Mouse (Mus musculus) cerebellum, adult 18-20 months (tissue): ENCODE results near the gene Mctp2.
A peak's percentile ranks its signal among the peaks of the same experiment; 100 is the strongest.
"Not testable (repeated sequence)": the region's sequence is repeated elsewhere in the genome, so short reads cannot be mapped to it uniquely, and the experiment has no call there.

ENCODE experiments used
- DNase-seq, 2 experiments: peaks; one replicate each; pipeline ENCODE4 v3.0.0; 2021

Gene Mctp2

GRCm38 (mm10) chr7:72269994-72270393, 36.4 kb downstream of the Mctp2 start:
- no peak for DNase-seq

GRCm38 (mm10) chr7:72260766-72261655, 45.4 kb downstream of the Mctp2 start:
- DNase-seq = no peak

GRCm38 (mm10) chr7:72259045-72259444, 47.4 kb downstream of the Mctp2 start:
- DNase-seq = peak; percentile 6 to 9

- not testable (repeated sequence) for DNase-seq
Observed at GRCm38 (mm10) chr7:72250326-72250725, 56.1 kb downstream of the Mctp2 start.

GRCm38 (mm10) chr7:72241269-72241668, 65.1 kb downstream of the Mctp2 start:
- no peak for DNase-seq

GRCm38 (mm10) chr7:72239782-72240493, 66.5 kb downstream of the Mctp2 start:
- peak in 1 of 2 experiments; percentile 6 for DNase-seq

- peak; percentile 43 to 45 for DNase-seq
Observed at GRCm38 (mm10) chr7:72238575-72238974, 67.8 kb downstream of the Mctp2 start.

- no peak for DNase-seq
Observed at GRCm38 (mm10) chr7:72234433-72234998, 71.9 kb downstream of the Mctp2 start.

GRCm38 (mm10) chr7:72231182-72231877, 75.1 kb downstream of the Mctp2 start:
- DNase-seq = no peak

GRCm38 (mm10) chr7:72229925-72230324, 76.5 kb downstream of the Mctp2 start:
- DNase-seq = no peak

GRCm38 (mm10) chr7:72223558-72223957, 82.8 kb downstream of the Mctp2 start:
- no peak for DNase-seq

GRCm38 (mm10) chr7:72222532-72222931, 83.9 kb downstream of the Mctp2 start:
- no peak for DNase-seq

- DNase-seq = no peak
Observed at GRCm38 (mm10) chr7:72218048-72218447, 88.4 kb downstream of the Mctp2 start.

- DNase-seq = no peak
Observed at GRCm38 (mm10) chr7:72215563-72216215, 90.7 kb downstream of the Mctp2 start.

GRCm38 (mm10) chr7:72210201-72210600, 96.2 kb downstream of the Mctp2 start:
- DNase-seq = no peak

GRCm38 (mm10) chr7:72209296-72209695, 97.1 kb downstream of the Mctp2 start:
- DNase-seq = no peak

- no peak for DNase-seq
Observed at GRCm38 (mm10) chr7:72206841-72207240, 99.6 kb downstream of the Mctp2 start.

GRCm38 (mm10) chr7:72195709-72196108, 110.7 kb downstream of the Mctp2 start:
- DNase-seq = no peak

GRCm38 (mm10) chr7:72193304-72193703, 113.1 kb downstream of the Mctp2 start:
- DNase-seq = no peak

- no peak for DNase-seq
Observed at GRCm38 (mm10) chr7:72181651-72182050, 124.8 kb downstream of the Mctp2 start.

GRCm38 (mm10) chr7:72169320-72169719, 137.1 kb downstream of the Mctp2 start:
- DNase-seq = no peak
